Mouse (Mus musculus): ENCODE data around the gene Gm10188.

GRCm38 (mm10) chr1:132200562-132201510, 28.7 kb downstream of the Gm10188 start:
- TF ChIP-seq POLR2A (IDR thresholded peaks at IDR 0.05; ENCODE audit: low read depth, low read length) (no peak), CTCF (IDR thresholded peaks at IDR 0.05; ENCODE audit: extremely low read depth, insufficient read depth, insufficient read length, insufficient replicate concordance) (no peak)

Data from spleen, adult 2 months (tissue).